17 mouse cellular contexts compared by ENCODE assay signal in the genomic region with DNA sequence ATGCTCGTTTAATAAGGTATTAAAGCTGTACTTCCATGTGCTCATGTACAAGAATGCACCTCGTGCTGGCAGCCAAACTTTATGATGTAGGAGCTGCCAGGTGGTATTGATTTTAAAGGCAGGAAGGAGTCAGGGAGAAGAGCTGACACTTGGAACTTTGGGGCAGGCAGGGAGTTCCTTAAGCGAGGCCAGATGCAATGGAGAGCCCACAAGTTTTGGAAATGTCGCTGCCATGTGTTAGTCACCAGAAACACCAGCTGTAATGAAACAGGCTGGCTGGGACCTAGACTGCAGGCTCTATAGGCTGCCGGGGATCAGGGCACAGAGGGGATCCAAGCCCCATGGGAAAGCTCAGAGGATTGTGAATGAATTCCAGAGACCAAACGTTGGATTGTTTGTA.
DNase-seq lines count a peak whose midpoint lies in the region; ATAC-seq and TF ChIP-seq lines count a peak whose summit lies in the region.
"Had no signal": no experiment of that assay in that cellular context is flagged by ENCODE, and none has a peak within 500 bp of the region (broad histone marks: within the 10 kb centered on the region; RNA-seq: fewer than 3 reads in every experiment).

No protein-coding gene starts in this region.

- no peak for ATAC-seq in hindbrain, postnatal 0 days
- ATAC-seq: forebrain, embryonic 15.5 days had no signal

- 57% methylated on average over 6 of the region's 6 CpGs for WGBS in hindbrain, embryonic 10.5 days
- WGBS in hindbrain, postnatal 0 days, result 51% methylated on average over 6 of the region's 6 CpGs
- 30% methylated on average over 6 of the region's 6 CpGs for WGBS in embryonic facial prominence, embryonic 10.5 days

- peaks cover 23% of the 10 kb centered on the region for H3K4me1 ChIP-seq in hindbrain, embryonic 10.5 days (replicated peaks)
- H3K4me1 ChIP-seq in hindbrain, postnatal 0 days (ENCODE audit: insufficient read depth, low read length), result peaks cover 3% of the 10 kb centered on the region; the same call in 1 of the 2 replicates
- peaks cover 46% of the 10 kb centered on the region for H3K4me1 ChIP-seq in embryonic facial prominence, embryonic 10.5 days
- H3K4me1 ChIP-seq: neural tube, embryonic 12.5 days had no signal

- DNase-seq in hindbrain, embryonic 10.5 days (ENCODE audit: low spot score), result peak; percentile 31
- no peak for DNase-seq in hindbrain, postnatal 0 days (ENCODE audit: low spot score)
- DNase-seq in embryonic facial prominence, embryonic 10.5 days (ENCODE audit: low spot score), result peak; percentile 68
- peak; percentile 72 for DNase-seq in hindlimb bud, embryonic 11.5 days (ENCODE audit: extremely low spot score, low read depth, low spot score)
- peak; percentile 59 for DNase-seq in mesoderm, embryonic 11.5 days (ENCODE audit: low read depth, low spot score)
- no peak for DNase-seq in testis, postnatal 10 days (ENCODE audit: low spot score)
- no peak for DNase-seq in adrenal gland, adult 18-20 months (ENCODE audit: low spot score in 2 of 2)
- DNase-seq: cerebellum, adult 11-12 months; cerebellum, postnatal 36 days; lung, adult 18-20 months; right cerebral cortex, adult 18-20 months had no signal

- H3K27ac ChIP-seq in hindbrain, embryonic 10.5 days, result no peak overlapping the region
- H3K27ac ChIP-seq in hindbrain, postnatal 0 days, result no peak overlapping the region
- H3K27ac ChIP-seq in embryonic facial prominence, embryonic 10.5 days (replicated peaks), result peak overlapping the region; percentile 57; the same call in 1 of the 2 replicates
- H3K27ac ChIP-seq: forebrain, embryonic 15.5 days; hindbrain, embryonic 12.5 days; neural tube, embryonic 12.5 days; stomach, postnatal 0 days had no signal

- H3K4me2 ChIP-seq in hindbrain, postnatal 0 days (ENCODE audit: low read depth, low read length), result no peak overlapping the region
- H3K4me2 ChIP-seq: forebrain, embryonic 15.5 days; heart, embryonic 11.5 days; hindbrain, embryonic 12.5 days; liver, embryonic 11.5 days; neural tube, embryonic 12.5 days had no signal

- TF ChIP-seq CTCF in hindbrain, postnatal 0 days (IDR thresholded peaks at IDR 0.05; ENCODE audit: low read depth), result no peak

- H3K9ac ChIP-seq in hindbrain, postnatal 0 days (replicated peaks; ENCODE audit: low read length), result no peak overlapping the region
- H3K9ac ChIP-seq: forebrain, embryonic 15.5 days; hindbrain, embryonic 12.5 days; neural tube, embryonic 12.5 days had no signal

- H3K36me3 ChIP-seq in hindbrain, embryonic 10.5 days, result no peaks in the 10 kb centered on the region
- no peaks in the 10 kb centered on the region for H3K36me3 ChIP-seq in hindbrain, postnatal 0 days (ENCODE audit: insufficient read depth, low read length)
- H3K36me3 ChIP-seq in embryonic facial prominence, embryonic 10.5 days (replicated peaks), result no peaks in the 10 kb centered on the region
- H3K36me3 ChIP-seq: forebrain, embryonic 15.5 days; hindbrain, embryonic 12.5 days; neural tube, embryonic 12.5 days had no signal

- H3K9me3 ChIP-seq in hindbrain, embryonic 10.5 days, result no peaks in the 10 kb centered on the region
- H3K9me3 ChIP-seq in hindbrain, postnatal 0 days (ENCODE audit: low read length), result no peaks in the 10 kb centered on the region
- no peaks in the 10 kb centered on the region; the same call in 1 of the 2 replicates for H3K9me3 ChIP-seq in embryonic facial prominence, embryonic 10.5 days
- H3K9me3 ChIP-seq: forebrain, embryonic 15.5 days; hindbrain, embryonic 12.5 days; neural tube, embryonic 12.5 days had no signal

- H3K27me3 ChIP-seq in hindbrain, embryonic 10.5 days (ENCODE audit: insufficient read depth, poor library complexity, severe bottlenecking), result no peaks in the 10 kb centered on the region
- no peaks in the 10 kb centered on the region for H3K27me3 ChIP-seq in hindbrain, postnatal 0 days (ENCODE audit: insufficient read depth, low read length)
- H3K27me3 ChIP-seq in embryonic facial prominence, embryonic 10.5 days (replicated peaks; ENCODE audit: low read depth, poor library complexity, severe bottlenecking), result no peaks in the 10 kb centered on the region
- H3K27me3 ChIP-seq: forebrain, embryonic 15.5 days; hindbrain, embryonic 12.5 days; neural tube, embryonic 12.5 days had no signal

- H3K4me3 ChIP-seq in hindbrain, embryonic 10.5 days, result no peak overlapping the region
- H3K4me3 ChIP-seq in hindbrain, postnatal 0 days (ENCODE audit: low read length), result no peak overlapping the region
- no peak overlapping the region for H3K4me3 ChIP-seq in embryonic facial prominence, embryonic 10.5 days
- H3K4me3 ChIP-seq: forebrain, embryonic 15.5 days; hindbrain, embryonic 12.5 days; neural tube, embryonic 12.5 days had no signal

Comparison
In these comparisons a context has a peak if more than half of its experiments do, and no peak if none do; other contexts are left out.
1. DNase-seq: peak in hindbrain, embryonic 10.5 days (single experiment), embryonic facial prominence, embryonic 10.5 days (single experiment), hindlimb bud, embryonic 11.5 days (single experiment) and mesoderm, embryonic 11.5 days (single experiment); none in hindbrain, postnatal 0 days (single experiment), testis, postnatal 10 days (single experiment) and adrenal gland, adult 18-20 months (0 of 2).